Mouse (Mus musculus) ovary, adult 18-20 months (tissue): ENCODE data around the gene Dapk2.
A peak's percentile ranks its signal among the peaks of the same experiment; 100 is the strongest.

Experiments
- DNase-seq: peaks from one replicate; pipeline ENCODE4 v3.0.0; 2022; ENCODE audit warnings: low spot score, mixed read lengths

The Dapk2 gene

DNA sequence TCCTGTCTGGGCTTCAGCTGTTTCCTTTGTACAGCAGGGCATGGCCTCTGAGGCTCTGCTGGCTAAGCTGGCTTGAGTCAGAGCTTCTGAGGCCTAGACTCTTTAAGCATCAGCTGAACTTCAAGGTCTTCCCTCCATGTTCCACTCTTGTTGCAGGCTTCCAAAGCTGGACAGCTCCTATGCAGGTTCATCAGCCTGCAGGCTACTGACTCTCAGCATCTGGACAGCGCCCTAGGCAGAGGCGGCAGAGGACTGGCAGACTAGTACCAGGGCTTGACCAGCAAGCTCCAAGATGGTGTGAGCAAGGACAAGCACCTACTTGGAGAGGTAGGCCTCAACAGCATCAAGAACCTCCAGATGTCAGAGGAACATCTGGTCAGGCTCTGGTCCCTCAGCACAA lies 149.3 kb downstream of the Dapk2 start:
- peak; percentile 43 for DNase-seq

DNA sequence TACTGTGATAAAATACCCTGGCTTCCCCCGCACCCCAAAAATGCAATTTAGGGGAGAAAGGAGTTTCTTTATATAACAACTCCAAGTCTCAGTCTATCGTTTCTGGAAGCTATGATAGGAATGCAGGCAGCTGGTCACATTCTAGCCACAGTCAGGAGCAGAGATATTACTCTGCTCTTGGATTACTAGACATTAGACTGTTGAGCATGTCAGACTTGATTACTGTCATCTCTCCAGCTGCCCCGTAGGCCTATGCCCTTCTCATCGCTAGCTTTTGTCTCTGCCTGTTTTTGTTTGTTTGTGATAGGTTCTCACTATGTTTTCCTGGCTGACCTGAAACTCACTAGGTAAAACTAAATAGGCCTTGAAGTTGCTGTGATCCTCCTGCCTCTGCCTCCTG lies 150.7 kb downstream of the Dapk2 start:
- no peak for DNase-seq

DNA sequence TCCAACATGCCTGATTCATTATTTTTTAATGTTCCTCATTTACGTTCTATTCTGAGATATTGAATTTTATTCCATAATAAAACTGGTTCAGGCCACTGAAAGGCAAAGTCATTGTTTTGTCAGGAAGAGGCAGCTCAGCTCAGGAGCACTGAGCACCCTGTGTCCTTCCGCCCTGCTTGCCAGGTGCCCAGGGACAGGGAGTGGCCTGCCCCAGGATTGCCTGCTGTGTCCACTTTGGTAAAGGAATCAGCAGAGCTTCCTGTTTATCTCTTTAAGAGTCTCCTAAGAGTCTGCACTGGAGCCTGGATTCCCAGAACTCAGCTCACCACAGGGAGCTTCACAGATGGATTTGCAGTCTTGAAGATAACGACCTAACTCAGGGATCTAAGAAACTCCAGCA lies 153.4 kb downstream of the Dapk2 start:
- DNase-seq, result no peak

DNA sequence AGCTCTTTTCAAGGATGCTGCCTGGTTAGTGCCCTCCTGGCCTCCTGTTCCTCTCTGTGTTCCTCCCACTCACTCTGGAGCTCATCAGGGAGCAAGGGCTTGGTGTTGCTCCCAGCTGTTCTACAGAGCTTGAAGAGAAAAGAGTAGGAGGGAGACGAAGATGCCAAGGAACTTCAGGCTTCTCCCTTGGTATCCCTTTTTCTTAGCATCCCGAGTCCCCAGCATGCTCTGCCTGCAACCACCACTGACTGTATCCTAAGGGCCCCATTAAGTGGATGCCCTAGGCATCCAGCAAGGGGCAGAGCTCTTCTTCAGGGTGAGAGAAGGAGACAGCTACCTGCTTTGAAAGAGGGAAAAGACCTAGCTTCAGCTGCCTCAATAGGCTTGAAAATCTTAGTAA lies 158.6 kb downstream of the Dapk2 start:
- DNase-seq, result no peak
